Mouse (Mus musculus) megakaryocyte, embryonic 14.5 days (primary cell): ENCODE results near the gene Ube2s.

Source experiments
- FLI1 ChIP-seq: IDR thresholded peaks from 2 replicates; pipeline ENCODE4 v1.6.1; 2012; ENCODE audit warnings: low read length, inconsistent platforms, mixed read lengths
- GATA1 ChIP-seq: IDR thresholded peaks from 3 replicates; pipeline ENCODE4 v1.6.1; 2012; ENCODE audit warnings: mixed read lengths, low read length, inconsistent platforms, borderline replicate concordance

DNA sequence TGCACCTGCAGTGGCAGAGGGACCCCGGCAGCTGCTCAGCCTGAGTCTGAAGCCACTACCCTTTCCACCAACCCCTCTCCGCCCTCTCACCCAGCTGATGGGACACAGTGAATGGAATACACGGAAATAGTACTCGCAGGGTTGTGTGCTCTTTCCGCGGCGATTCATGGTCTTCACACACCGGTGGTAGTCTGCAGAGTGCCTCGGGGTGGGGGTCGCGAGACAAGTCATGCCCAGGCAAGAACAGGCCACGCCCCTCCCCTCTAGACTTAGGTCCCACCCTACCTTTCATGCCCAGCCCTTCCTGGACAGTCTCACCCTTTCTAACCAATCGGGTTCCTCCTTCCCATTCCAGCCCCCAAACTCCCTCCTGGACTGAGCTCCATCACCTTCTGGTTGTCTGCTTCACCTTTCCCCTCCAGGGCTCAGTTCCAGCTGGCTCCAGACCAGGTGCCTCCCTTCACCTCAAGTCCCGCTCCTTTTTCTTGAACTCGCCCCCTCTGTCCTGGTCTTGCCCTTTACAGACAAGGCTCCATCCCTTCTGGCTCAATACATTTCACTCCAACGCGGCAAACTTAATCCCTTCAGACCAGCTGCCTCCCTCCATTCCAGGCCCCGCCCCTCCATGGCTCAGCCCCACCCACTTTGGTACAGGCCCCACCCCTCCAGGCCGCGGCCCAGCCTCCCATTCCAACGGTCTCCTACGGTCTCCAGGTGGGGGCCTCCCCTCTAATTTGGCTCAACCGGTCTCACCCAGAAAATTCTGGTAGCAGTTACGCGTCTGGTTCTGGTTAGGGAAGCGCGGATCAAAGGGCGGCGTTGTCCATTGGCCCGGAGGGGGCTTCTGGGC, 60.2 kb downstream of the Ube2s start:
- TF ChIP-seq GATA1: no peak
- TF ChIP-seq FLI1: no peak
